Mouse (Mus musculus) embryonic facial prominence, embryonic 12.5 days (tissue): ENCODE data around the gene Crcp. TPM values are rescaled to one million over a fixed set of nuclear protein-coding genes. Genes with fewer than 3 reads are reported as not detected.

Experiments used
- ATAC-seq: fragments of 200-750 bp; cut with Nextera tagmentation; 2 replicates; pipeline ENCODE4 v1.8.0; 2017; ENCODE audit not compliant: insufficient number of reproducible peaks, insufficient read depth, low FRiP score, low TSS enrichment
- H3K27ac ChIP-seq: fragments of 300-500 bp; sonication (generic); 2 replicates; pipeline ENCODE4 v1.5.1; 2016; ENCODE audit warnings: mild to moderate bottlenecking
- H3K27me3 ChIP-seq: fragments of 300-500 bp; sonication (generic); 2 replicates; pipeline ENCODE4 v1.6.1; 2016; ENCODE audit warnings: mild to moderate bottlenecking, moderate library complexity
- H3K36me3 ChIP-seq: fragments of 300-500 bp; sonication (generic); 2 replicates; pipeline ENCODE4 v1.6.1; 2016; ENCODE audit warnings: mild to moderate bottlenecking
- H3K4me1 ChIP-seq: fragments of 300-500 bp; sonication (generic); 2 replicates; pipeline ENCODE4 v1.6.1; 2016
- H3K4me2 ChIP-seq: fragments of 300-500 bp; sonication (generic); replicated peaks from 2 replicates; pipeline ENCODE4 v1.6.1; 2016; ENCODE audit warnings: mild to moderate bottlenecking, moderate library complexity
- H3K4me3 ChIP-seq: fragments of 300-500 bp; sonication (generic); 2 replicates; pipeline ENCODE4 v1.5.1; 2016; ENCODE audit warnings: mild to moderate bottlenecking
- H3K9ac ChIP-seq: fragments of 300-500 bp; sonication (generic); 2 replicates; pipeline ENCODE4 v1.6.1; 2016; ENCODE audit warnings: mild to moderate bottlenecking, moderate library complexity
- H3K9me3 ChIP-seq: fragments of 300-500 bp; sonication (generic); 2 replicates; pipeline ENCODE4 v1.6.1; 2016; ENCODE audit warnings: mild to moderate bottlenecking, moderate library complexity
- WGBS: fragments of 180-500 bp; shearing (Covaris S2); methylation state at CpG from one replicate; pipeline ENCODE4 v1.1.7; 2016; 5-methylcytosine and 5-hydroxymethylcytosine counted together
- polyA plus RNA-seq: library from polyadenylated mRNA; unstranded; fragments of >200 nt; fragmentation: Nextera tagmentation; extraction: Ambion mirVana; gene quantifications from 2 replicates; pipeline ENCODE4 v1.2.1, GENCODE M21; 2016

Gene Crcp
- polyA plus RNA-seq, 1 experiment from 2014 or later = 42.0 TPM

- Histone ChIP-seq H3K9ac (no peak overlapping the region; the same call in 1 of the 2 replicates), H3K27me3 (no peaks in the 10 kb centered on the region), H3K4me1 (peaks cover 16% of the 10 kb centered on the region), H3K27ac (peak overlapping the region; percentile 41), H3K4me3 (peak overlapping the region; percentile 51; the same call in 1 of the 2 replicates), H3K9me3 (no peaks in the 10 kb centered on the region), H3K36me3 (no peaks in the 10 kb centered on the region), H3K4me2 (peak overlapping the region; percentile 66)
- no peak for ATAC-seq
- 55% methylated on average over 7 of the region's 7 CpGs for WGBS
Observed at GRCm38 (mm10) chr5:130003229-130003628, 25.9 kb upstream of the Crcp start.

- no peak overlapping the region for H3K4me2 ChIP-seq
- peaks cover 16% of the 10 kb centered on the region for H3K36me3 ChIP-seq
- 0 out of 2 replicates have a peak, but pooled peaks cover 11% of the 10 kb centered on the region for H3K9me3 ChIP-seq
- no peak for ATAC-seq
- 86% methylated on average over 1 of the region's 1 CpGs for WGBS
- no peak overlapping the region for H3K4me3 ChIP-seq
- no peak overlapping the region for H3K27ac ChIP-seq
- peaks cover 6% of the 10 kb centered on the region for H3K4me1 ChIP-seq
- no peak overlapping the region for H3K9ac ChIP-seq
- H3K27me3 ChIP-seq = no peaks in the 10 kb centered on the region
Observed at GRCm38 (mm10) chr5:130007344-130007743, 21.7 kb upstream of the Crcp start.

- ATAC-seq = no peak
- WGBS = 79% methylated on average over 6 of the region's 6 CpGs
- H3K4me1 ChIP-seq = peaks cover 3% of the 10 kb centered on the region
Observed at GRCm38 (mm10) chr5:130008034-130008590, 21.0 kb upstream of the Crcp start.

GRCm38 (mm10) chr5:130009784-130010183 lies 19.3 kb upstream of the Crcp start:
- no peaks in the 10 kb centered on the region for H3K27me3 ChIP-seq
- no peak for ATAC-seq
- no peak overlapping the region for H3K4me3 ChIP-seq
- no peak overlapping the region for H3K27ac ChIP-seq
- peaks cover 20% of the 10 kb centered on the region for H3K36me3 ChIP-seq
- H3K9me3 ChIP-seq = 0 out of 2 replicates have a peak, but pooled peaks cover 11% of the 10 kb centered on the region
- no peak overlapping the region for H3K9ac ChIP-seq
- WGBS = 93% methylated on average over 4 of the region's 4 CpGs
- H3K4me1 ChIP-seq = no peaks in the 10 kb centered on the region
- H3K4me2 ChIP-seq = no peak overlapping the region

More at GRCm38 (mm10) chr5:130008034-130008590, 21.0 kb upstream of the Crcp start:
- Histone ChIP-seq H3K4me3 (no peak overlapping the region), H3K27me3 (no peaks in the 10 kb centered on the region), H3K36me3 (peaks cover 16% of the 10 kb centered on the region), H3K9ac (no peak overlapping the region), H3K9me3 (0 out of 2 replicates have a peak, but pooled peaks cover 11% of the 10 kb centered on the region), H3K27ac (no peak overlapping the region), H3K4me2 (no peak overlapping the region)

- no peaks in the 10 kb centered on the region for H3K27me3 ChIP-seq
- WGBS = 96% methylated on average over 5 of the region's 5 CpGs
- no peak overlapping the region for H3K9ac ChIP-seq
- no peak for ATAC-seq
- H3K4me1 ChIP-seq = no peaks in the 10 kb centered on the region
- H3K4me2 ChIP-seq = no peak overlapping the region
- H3K27ac ChIP-seq = no peak overlapping the region
- H3K4me3 ChIP-seq = no peak overlapping the region
- H3K36me3 ChIP-seq = peaks cover 30% of the 10 kb centered on the region
- 0 out of 2 replicates have a peak, but pooled peaks cover 11% of the 10 kb centered on the region for H3K9me3 ChIP-seq
Observed at GRCm38 (mm10) chr5:130010961-130011360, 18.1 kb upstream of the Crcp start.

- Histone ChIP-seq H3K4me3 (no peak overlapping the region), H3K9ac (no peak overlapping the region), H3K4me2 (no peak overlapping the region), H3K27me3 (no peaks in the 10 kb centered on the region), H3K27ac (no peak overlapping the region), H3K4me1 (no peaks in the 10 kb centered on the region), H3K9me3 (0 out of 2 replicates have a peak, but pooled peaks cover 11% of the 10 kb centered on the region), H3K36me3 (peaks cover 33% of the 10 kb centered on the region)
- ATAC-seq = no peak
- WGBS = 98% methylated on average over 3 of the region's 3 CpGs
Observed at GRCm38 (mm10) chr5:130015104-130015503, 14.0 kb upstream of the Crcp start.

- Histone ChIP-seq H3K27ac (no peak overlapping the region), H3K4me1 (peaks cover 7% of the 10 kb centered on the region; the same call in 1 of the 2 replicates), H3K4me2 (no peak overlapping the region), H3K4me3 (no peak overlapping the region), H3K9ac (no peak overlapping the region), H3K9me3 (no peaks in the 10 kb centered on the region), H3K27me3 (no peaks in the 10 kb centered on the region), H3K36me3 (peaks cover 16% of the 10 kb centered on the region; the same call in 1 of the 2 replicates)
- ATAC-seq = no peak
- WGBS = 73% methylated on average over 8 of the region's 8 CpGs
Observed at GRCm38 (mm10) chr5:130019461-130019860, 9.6 kb upstream of the Crcp start.

- Histone ChIP-seq H3K36me3 (no peaks in the 10 kb centered on the region), H3K4me3 (no peak overlapping the region), H3K4me2 (no peak overlapping the region), H3K4me1 (peaks cover 7% of the 10 kb centered on the region; the same call in 1 of the 2 replicates), H3K27me3 (no peaks in the 10 kb centered on the region), H3K9me3 (no peaks in the 10 kb centered on the region), H3K27ac (no peak overlapping the region), H3K9ac (peak overlapping the region; percentile 24; the same call in 1 of the 2 replicates)
- 54% methylated on average over 5 of the region's 5 CpGs for WGBS
- ATAC-seq = no peak
Observed at GRCm38 (mm10) chr5:130021361-130021966, 7.6 kb upstream of the Crcp start.

GRCm38 (mm10) chr5:130022366-130022765 lies 6.7 kb upstream of the Crcp start:
- no peak overlapping the region for H3K9ac ChIP-seq
- H3K9me3 ChIP-seq = no peaks in the 10 kb centered on the region

GRCm38 (mm10) chr5:130023067-130023766 lies 5.9 kb upstream of the Crcp start:
- H3K4me3 ChIP-seq = 0 out of 2 replicates have a peak overlapping the region, but pooled peaks have one; percentile 58
- no peaks in the 10 kb centered on the region for H3K27me3 ChIP-seq
- H3K4me1 ChIP-seq = peaks cover 7% of the 10 kb centered on the region; the same call in 1 of the 2 replicates
- peak overlapping the region; percentile 86 for H3K4me2 ChIP-seq
- no peaks in the 10 kb centered on the region for H3K9me3 ChIP-seq
- no peaks in the 10 kb centered on the region for H3K36me3 ChIP-seq
- WGBS = 40% methylated on average over 12 of the region's 12 CpGs
- no peak for ATAC-seq
- no peak overlapping the region for H3K27ac ChIP-seq
- peak overlapping the region; percentile 60; the same call in 1 of the 2 replicates for H3K9ac ChIP-seq

More at GRCm38 (mm10) chr5:130022366-130022765, 6.7 kb upstream of the Crcp start:
- no peak for ATAC-seq
- no peaks in the 10 kb centered on the region for H3K27me3 ChIP-seq
- no peak overlapping the region for H3K27ac ChIP-seq
- H3K36me3 ChIP-seq = no peaks in the 10 kb centered on the region
- no peak overlapping the region for H3K4me2 ChIP-seq
- no peak overlapping the region for H3K4me3 ChIP-seq
- WGBS = 62% methylated on average over 7 of the region's 7 CpGs
- peaks cover 7% of the 10 kb centered on the region; the same call in 1 of the 2 replicates for H3K4me1 ChIP-seq

GRCm38 (mm10) chr5:130023767-130024539 lies 5.1 kb upstream of the Crcp start:
- ATAC-seq = peak; percentile 81
- Histone ChIP-seq H3K4me1 (peaks cover 7% of the 10 kb centered on the region; the same call in 1 of the 2 replicates), H3K27me3 (no peaks in the 10 kb centered on the region), H3K4me2 (peak overlapping the region; percentile 86), H3K4me3 (peak overlapping the region; percentile 58), H3K9ac (peak overlapping the region; percentile 60), H3K9me3 (no peaks in the 10 kb centered on the region), H3K27ac (peak overlapping the region; percentile 63), H3K36me3 (no peaks in the 10 kb centered on the region)
- under 1% methylated on average over 32 of the region's 32 CpGs for WGBS
